Mouse (Mus musculus) right cerebral cortex, adult 18-20 months (tissue): ENCODE measurements around the gene 1700030K09Rik.
A peak's percentile ranks its signal among the peaks of the same experiment; 100 is the strongest.

Experiments used
- DNase-seq: peaks from one replicate; pipeline ENCODE4 v3.0.0; 2022; ENCODE audit warnings: mixed read lengths

Gene 1700030K09Rik

GRCm38 (mm10) chr8:72464211-72464610 lies 20.5 kb downstream of the 1700030K09Rik start:
- no peak for DNase-seq

DNA sequence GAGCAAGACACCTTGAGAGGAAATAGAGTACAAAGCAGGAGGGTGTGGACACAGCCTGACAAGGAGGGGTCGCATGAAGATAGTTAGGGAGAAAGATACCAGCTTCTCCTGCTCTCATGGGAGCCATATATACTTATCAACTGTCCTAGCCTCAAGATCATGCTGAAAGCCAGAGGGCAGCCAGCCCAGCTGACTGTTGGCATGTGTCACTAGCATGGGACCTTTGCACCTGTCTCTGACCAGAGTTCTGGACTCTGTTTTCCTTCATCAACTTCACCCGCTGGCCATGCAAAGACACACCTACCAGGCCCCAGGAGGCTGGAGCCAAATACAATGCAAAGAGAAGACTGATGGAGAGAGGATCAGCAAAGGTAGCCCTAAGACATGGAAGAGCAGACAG lies 25.6 kb downstream of the 1700030K09Rik start:
- no peak for DNase-seq

DNA sequence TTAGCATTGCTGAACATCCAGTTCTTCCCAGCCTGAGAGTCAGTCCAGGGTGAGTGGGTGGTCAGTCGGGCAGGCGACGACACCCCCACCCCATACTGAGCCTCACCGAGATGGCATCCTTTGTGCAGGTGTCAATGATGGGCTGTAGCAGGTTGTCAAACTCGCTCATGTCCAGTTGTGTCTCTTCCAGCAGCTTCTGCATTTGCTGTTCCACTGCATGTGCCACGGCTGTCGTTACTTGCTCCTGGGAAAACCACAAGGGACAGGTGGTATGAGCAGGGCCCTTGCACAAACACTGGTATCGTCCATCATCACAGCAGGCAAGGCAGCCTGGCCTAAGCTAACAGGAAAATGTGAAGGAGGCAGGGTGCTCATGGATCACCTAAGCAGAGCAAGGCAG lies 26.3 kb downstream of the 1700030K09Rik start:
- DNase-seq = no peak

DNA sequence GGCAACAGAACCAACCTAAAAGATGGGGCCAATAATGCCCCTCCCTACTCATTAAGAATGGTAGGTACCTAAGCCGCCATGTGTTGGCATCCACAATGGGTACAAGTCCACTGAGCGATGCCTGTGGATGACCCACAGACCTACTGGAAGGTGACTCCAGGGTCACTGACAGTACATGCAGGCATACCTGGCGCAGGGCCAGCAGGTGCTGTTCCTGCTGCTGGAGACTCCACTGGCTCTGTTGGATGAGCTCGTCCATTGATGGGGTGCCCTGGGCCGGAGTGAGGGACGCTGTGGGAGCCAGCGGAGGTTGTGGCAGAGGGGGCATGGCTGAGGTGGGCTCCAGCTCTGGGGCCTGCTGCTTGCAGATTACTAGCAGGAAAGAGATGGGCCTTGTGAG lies 27.0 kb downstream of the 1700030K09Rik start:
- no peak for DNase-seq

- DNase-seq = peak; percentile 98
These were observed 31.3 kb downstream of the 1700030K09Rik start, which contains the start of gene Cherp for GRCm38 (mm10) chr8:72474826-72475546. Cherp (minus strand) TSS chr8:72475226.

- DNase-seq = no peak
These were observed 41.9 kb downstream of the 1700030K09Rik start for GRCm38 (mm10) chr8:72485456-72486199.

- no peak for DNase-seq
These were observed 43.3 kb downstream of the 1700030K09Rik start for GRCm38 (mm10) chr8:72487014-72487413.

DNA sequence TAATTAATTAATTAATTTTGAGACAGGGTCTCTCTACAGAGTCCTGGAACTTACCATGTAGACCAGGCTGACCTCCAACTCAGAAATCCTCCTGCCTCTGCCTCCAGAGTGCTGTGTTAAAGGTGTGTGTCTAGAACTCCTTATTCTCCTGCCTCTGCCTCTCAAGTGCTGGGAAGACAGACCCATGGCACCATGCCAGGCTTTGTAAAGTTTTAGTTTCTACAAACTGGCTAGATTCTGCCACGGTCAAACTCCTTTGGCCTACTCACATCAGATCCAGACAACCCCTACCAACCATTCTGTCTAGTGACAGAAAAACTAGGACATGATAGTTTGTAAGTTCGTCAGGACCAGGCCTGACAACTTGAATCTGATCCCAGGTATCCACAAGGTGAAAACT lies 47.3 kb downstream of the 1700030K09Rik start:
- DNase-seq = no peak

GRCm38 (mm10) chr8:72491680-72492621 lies 48.3 kb downstream of the 1700030K09Rik start, which contains the start of gene Slc35e1:
Slc35e1 (minus strand) TSS chr8:72492614.
- DNase-seq = peak; percentile 55

GRCm38 (mm10) chr8:72492622-72493081 lies 49.0 kb downstream of the 1700030K09Rik start:
- DNase-seq = peak; percentile 99

DNA sequence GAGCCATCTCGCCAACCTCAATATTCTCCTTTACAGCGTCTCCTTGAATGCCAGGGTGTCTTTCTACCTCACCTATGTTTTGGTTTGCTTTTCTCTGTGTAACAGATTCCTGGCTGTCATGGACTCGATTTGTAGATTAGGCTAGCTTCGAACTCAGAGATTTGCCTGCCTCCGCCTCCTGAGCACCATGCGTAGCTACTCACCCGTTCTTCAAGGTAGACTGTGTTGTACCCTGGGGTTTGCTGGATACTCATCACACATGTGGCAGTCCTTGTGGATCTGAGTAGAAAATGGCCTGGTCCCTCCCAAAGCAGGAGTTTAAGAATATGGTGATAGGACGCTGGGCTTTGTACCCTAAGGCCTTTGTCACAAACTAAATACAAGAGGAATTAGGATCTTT lies 49.7 kb downstream of the 1700030K09Rik start:
- no peak for DNase-seq

DNA sequence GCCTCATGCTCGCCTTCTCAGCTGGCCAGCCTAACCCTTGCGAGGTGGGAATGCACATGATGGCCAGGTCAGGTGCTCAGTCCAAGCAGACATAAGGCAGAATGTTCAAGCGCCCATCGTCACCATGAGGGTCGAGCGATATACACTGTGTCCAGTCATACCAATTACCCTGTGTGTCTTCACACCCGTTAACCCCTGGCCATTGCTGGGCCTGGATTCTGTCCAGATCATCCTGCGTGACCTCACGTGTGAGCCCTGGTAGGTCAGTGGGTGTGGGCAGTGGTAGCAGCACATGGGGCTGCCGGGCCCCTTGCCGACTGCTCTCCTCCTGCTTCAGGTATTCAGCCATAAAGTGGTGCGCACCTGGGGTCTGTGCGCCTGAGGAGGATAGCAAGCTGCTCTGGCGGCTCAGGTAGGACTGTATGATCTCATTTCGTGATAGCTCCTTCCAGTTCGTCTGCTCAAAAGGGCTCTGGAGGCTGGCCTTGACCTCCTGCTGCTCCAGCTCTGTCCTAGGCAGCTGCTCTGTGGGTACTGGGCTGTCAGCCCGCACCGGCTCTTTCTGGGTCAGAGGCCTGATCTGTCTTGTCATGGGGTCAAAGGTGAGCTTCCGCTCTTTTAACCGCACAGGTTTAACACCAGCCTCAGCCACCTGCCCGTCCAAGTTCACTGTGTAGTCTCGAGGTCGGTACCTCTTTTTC lies 51.9 kb downstream of the 1700030K09Rik start:
- no peak for DNase-seq

DNA sequence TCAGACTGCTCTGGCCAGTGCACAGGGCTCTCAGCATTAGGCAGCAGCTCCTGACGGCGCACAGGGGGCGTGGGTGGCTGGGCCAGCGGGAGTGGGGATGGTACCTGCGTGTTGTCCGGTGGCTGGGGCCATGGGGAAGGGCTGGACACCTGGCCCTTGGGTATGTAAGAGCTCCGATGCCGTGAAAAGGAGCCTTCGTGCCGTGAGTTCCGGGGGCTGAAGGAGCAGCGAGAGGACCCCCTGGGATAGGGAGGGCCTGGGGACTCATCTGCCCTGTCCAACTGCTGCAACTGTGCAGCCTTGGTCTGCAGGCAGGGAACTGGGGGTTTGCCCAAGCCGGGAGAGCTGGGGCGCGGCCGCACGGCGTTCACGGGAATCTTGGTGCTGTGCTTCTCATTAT lies 52.5 kb downstream of the 1700030K09Rik start:
- DNase-seq = no peak

DNA sequence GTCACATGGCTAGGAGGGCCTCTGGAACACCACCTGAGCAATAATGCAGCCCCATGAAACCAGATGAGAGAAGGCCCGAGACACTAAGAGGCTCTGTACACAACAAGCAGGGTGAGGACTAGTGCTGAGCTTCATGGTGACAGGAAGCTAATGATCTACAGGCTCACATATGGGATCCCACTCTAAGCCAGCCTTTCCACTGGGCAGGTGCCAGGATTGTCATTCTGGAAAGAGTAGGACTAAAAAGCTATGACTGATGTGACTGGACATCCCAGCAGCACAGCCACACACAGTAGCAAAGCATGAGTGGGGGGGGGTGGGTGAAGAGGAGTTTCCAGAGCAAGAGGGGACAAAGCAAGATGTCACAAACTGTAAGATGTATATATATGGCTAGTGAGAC lies 54.2 kb downstream of the 1700030K09Rik start:
- DNase-seq = no peak

DNA sequence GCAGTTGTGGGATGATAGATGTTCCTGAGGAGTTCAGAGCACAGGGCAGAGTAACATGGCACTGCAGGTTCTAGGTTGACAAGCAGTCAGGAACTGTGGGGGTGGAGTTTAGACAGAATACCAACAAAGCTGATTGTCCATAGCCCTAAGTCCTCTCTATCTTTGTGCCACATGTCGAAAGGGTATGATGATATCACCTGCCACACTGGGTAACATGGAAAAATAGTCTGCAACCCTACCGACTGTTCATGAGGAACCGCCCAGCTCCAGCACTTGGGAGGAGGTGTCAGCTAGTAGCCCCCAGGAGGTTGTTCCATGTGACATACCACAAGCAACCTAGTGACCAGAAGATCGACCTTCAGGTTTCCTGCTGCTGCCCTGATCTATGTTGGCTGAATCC lies 54.8 kb downstream of the 1700030K09Rik start:
- no peak for DNase-seq

GRCm38 (mm10) chr8:72499521-72500284 lies 56.0 kb downstream of the 1700030K09Rik start:
- no peak for DNase-seq

DNA sequence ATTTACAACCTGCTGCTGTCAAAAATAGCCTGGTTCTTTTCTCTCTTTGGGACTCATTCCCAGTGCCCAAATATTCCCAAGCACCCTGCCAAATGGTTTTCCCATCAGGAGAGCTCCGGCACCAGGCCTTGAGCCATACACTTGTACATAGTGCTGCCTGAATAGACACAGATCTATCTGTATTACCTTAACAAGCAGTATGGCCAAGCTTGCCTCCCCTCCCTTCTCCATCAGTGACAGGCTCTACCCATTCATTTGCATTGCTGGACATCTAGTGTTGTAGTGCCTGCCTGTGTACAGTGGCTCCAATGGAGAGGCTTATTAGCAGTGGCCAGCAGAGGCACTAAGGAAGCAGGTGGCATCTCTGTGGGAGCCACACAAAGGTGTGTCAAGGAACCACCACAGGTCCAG lies 56.8 kb downstream of the 1700030K09Rik start:
- no peak for DNase-seq

DNA sequence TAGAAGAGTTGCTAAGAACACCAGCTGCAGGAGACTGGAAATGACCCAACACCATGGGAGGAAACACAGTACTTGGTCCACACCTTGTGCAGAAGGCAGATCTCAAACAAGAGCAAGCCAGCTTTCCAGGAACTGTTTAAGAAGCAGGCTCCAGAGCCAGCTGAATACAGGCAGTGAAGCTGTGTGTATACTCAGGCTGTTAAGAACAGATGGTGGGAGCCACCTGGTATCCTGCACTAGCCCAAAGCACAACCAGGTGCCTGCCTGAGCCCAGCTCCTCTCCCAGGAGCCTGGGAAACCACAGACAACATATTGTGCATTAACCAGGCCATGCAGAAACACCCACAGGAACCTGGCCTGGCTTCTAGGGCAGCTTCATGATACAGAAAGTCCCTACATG lies 60.5 kb downstream of the 1700030K09Rik start:
- DNase-seq = peak; percentile 62

DNA sequence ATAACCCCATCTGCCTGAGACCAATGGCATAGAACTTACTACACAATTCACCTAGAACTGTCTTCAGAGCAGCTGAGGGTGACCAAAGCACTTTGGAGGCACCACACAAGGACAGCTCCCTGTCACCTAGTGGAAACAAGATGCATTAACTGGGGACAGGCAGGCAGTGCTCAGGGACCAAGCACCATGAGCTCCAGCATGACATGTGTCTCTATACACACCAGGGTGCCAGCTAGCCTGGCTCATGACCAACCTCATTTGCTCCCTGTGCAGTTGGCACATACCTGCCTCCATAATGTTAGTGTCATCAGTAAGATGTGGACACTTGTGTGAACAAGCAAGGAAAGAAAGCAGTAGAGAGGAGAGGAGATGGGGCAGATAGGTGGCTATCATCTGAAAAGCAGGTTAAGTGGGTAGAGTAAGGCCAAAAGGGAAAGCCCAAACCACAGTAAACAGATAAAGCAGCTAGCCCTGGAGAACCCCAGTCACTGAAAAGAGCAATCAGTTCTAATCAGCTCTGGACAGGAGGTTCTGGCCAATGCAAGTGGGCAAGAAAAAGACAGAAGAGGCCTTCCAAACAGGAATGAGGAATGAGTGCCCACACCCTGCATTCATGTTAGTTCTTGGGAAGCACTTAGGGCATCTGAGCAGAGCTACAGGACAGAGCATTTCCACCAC lies 61.1 kb downstream of the 1700030K09Rik start:
- no peak for DNase-seq

- DNase-seq = no peak
These were observed 63.8 kb downstream of the 1700030K09Rik start for GRCm38 (mm10) chr8:72507505-72507904.
